Mouse (Mus musculus) embryo, embryonic 11 days (tissue): ENCODE measurements around the gene Tent5c.
"Not testable (repeated sequence)": the region's sequence is repeated elsewhere in the genome, so short reads cannot be mapped to it uniquely, and the experiment has no call there.

Source experiments
- DNase-seq: peaks from one replicate; pipeline ENCODE4 v3.0.0-alpha.2; 2015

Tent5c gene

DNA sequence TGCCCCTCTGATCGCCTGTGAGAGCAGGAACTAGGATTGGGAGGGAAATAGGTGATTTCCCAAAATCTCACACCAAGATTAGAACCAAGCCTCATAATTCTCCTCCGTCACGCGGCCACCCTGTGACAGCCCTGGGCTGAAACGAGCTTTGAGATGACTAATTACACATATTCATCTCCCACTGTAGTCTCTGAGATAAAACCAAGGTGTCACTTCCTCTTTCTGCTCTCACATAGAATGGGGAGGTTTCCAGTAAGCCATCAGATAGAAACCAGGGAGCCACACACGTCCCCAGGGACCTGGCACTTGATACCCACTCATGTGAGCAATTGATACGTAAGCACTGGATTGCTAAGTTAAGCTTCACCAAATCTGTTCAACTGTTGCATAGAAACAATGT, 52.4 kb downstream of the Tent5c start:
- DNase-seq: no peak

DNA sequence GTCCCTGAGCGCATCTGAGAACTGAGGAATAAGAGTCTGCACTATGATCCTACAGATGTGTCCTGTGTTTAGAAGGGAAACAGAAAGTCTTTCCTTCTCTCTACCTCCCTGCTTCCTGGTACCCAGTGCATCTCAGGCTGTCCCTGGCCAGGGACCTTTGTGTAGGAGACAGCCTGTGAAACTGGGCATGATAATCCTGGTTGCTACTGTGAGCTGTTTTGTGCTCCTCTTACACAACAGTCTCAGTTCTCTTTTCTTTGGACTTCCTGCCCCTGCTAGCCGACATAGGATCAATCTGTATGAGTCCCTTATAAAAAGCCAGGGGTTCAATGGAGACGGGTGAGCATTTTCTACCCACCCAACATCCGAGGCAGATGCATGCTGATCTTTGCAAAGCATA, 57.4 kb downstream of the Tent5c start:
- DNase-seq: no peak

- no peak for DNase-seq
Measured at GRCm38 (mm10) chr3:100430731-100431130, 58.4 kb downstream of the Tent5c start.

DNA sequence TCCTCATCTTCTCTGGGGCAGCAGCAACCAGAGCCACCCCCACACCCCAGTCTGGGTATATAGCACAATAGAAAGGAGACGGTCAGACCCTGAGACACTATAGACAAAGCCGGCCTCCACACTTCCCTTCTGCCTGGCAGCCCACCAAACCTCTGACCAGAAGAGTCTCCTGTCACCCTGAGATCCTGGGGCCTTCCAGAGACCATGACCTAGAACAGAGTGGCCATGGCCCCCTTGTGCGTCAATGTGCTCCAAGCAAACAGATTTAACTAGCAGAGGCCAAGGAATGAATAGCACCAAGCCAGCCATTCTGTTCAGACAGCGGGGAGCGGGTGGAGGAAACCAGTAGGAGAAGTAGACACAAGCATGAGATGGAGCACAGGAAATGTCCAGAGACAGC, 59.0 kb downstream of the Tent5c start:
- no peak for DNase-seq

- DNase-seq: no peak
Measured at GRCm38 (mm10) chr3:100429667-100430066, 59.5 kb downstream of the Tent5c start.

DNA sequence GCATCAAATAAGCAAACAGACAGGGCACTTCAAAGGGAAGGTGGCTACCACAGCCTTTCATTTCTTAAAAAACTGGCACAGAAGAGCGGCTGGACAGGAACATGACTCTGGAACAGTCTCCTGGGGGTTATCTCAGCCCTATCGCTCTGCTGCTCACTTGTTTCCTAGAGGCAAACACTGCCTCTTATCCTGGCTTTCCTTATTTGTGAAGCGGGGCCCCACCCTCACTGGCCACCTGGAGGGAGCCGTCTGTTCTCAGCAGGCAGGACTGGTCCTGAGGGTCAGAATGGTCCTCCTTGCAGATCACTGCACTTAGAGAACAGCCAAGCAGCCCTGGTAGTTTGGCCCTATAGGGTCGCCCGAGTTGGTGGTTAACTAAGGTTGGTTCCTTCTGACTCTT, 61.6 kb downstream of the Tent5c start:
- no peak for DNase-seq

- DNase-seq: peak; percentile 73
Measured at GRCm38 (mm10) chr3:100422392-100423167, 66.5 kb downstream of the Tent5c start.

- no peak for DNase-seq
Measured at GRCm38 (mm10) chr3:100421354-100421753, 67.8 kb downstream of the Tent5c start.

DNA sequence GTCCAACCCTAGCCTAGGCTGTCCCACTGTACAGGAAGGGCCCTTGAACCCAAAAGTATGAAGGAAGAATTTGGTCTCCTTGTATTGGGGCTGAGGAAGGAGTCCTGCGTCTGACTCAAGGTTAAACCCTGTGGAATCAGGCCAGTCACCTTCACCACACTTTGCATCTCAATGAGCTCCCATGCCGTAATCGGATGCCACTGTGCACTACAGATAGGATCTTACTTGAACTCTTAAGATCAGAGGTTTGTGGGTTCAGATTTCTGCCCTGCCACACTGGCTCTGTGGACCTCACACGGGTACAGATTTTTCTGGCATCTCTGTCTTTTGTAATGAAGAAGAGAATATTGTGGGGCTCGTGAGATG, 68.5 kb downstream of the Tent5c start:
- DNase-seq: no peak

DNA sequence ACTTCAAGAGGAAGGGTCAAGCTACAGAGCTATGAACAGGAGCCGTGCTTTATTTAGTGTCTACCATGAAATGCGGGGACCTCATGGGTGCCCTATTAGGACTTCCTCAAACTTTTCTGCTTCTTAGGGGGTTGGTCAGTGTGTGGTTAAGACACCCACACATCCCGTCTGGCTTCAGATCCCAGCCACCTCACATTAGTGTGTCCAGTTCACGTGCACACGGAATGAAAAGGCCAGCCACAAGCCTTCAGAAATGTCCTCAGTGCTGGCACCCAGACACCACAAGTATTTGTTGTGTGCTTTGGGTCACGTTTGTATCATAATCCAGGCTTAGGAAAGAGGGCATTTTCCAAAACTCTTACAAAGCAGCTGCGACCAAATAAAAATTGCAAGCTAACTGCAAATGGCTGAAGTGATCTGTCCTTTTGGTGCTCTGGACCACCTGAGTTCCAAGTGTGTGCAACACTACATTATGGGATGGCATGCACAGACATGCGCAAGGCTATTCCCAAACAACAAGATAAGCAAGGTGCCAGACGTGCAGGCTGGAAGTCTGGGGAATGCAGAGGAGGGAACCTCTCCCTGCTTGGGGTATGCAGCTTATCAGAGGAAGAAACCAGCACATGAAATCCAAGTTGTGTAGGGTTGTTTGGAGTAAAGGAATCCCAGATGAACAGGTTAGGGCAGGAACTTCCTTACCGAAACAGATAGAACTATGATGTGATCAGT, 69.0 kb downstream of the Tent5c start:
- DNase-seq: no peak

GRCm38 (mm10) chr3:100418387-100418786, 70.7 kb downstream of the Tent5c start:
- no peak for DNase-seq

- DNase-seq: peak; percentile 33
Measured at GRCm38 (mm10) chr3:100417772-100418311, 71.3 kb downstream of the Tent5c start.

GRCm38 (mm10) chr3:100415671-100416070, 73.5 kb downstream of the Tent5c start:
- DNase-seq: no peak

GRCm38 (mm10) chr3:100413586-100413985, 75.5 kb downstream of the Tent5c start:
- DNase-seq: not testable (repeated sequence)

DNA sequence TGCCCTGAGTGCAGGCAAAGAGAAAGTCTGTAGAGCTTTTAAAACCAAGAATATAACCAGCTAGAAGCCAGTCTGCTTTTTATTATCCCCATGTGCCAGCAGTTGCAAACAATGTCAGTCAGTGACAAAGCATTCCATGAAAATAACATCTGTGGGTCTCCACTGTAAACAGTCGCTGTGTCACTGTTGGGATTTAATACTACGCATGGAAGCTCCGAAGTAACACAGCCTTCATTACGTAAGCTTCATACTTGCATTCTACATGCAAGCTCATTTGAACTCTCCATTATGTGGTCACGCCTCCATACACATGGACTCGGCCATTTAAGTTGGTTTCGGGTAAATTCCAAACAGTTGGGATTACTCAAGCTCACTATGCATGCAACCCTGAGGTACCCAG, 77.2 kb downstream of the Tent5c start:
- no peak for DNase-seq

DNA sequence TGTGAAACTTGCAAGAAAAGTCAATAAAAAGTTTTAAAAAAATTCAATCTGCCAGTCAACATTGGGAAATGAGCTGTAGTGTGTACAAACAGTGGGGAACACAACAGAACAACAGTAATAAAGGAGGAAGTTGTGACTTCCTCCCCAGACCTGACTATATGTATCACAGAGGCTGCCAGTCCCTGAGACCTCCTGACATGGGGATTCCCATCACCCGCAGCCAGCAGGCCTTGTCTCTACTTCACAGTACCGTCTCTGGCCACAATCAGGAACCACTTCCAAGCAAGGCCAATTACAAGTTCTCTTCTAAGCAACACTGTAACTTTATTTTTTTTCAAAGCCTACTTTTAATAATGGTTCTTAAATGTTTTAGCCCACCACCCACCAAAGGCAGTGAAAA, 79.8 kb downstream of the Tent5c start:
- no peak for DNase-seq

DNA sequence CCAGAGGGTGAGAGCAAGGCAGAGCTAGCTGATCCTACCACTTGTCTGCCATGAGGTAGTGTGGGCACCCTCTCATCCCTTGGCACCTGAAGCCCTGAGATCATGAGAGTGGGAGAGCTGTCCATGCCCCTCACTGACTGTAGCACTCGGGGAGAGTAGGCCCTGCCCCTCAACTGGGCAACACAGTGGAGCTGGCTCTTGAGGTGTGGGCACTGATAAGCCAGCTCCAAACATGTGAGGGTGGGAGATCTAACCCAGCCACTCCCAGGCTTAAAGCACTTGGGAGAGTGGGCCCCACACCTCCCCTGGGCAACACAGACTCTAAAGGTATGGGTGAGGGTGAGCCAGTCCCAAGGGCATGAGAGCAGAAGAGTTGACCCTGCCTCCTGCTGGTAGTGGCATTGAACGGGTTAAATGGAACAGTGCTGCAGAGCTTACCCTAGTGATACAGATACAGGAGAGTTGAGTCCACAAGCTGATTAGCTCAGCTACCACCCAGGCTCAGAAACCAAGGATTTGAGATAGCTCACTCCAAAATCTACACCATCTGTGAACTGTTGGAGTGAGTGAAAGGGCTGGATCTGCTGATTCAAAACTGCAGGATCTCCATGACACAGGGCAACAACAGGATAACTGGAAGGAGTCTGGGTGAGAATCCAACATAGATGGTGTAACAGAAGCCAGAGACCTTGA, 80.6 kb downstream of the Tent5c start:
- no peak for DNase-seq

GRCm38 (mm10) chr3:100402656-100403055, 86.5 kb downstream of the Tent5c start:
- no peak for DNase-seq
